Mouse (Mus musculus) cerebellum, adult 2 months (tissue): Measurements from ENCODE around the gene Rbfox1.

Experiments
- CTCF ChIP-seq: fragments of 200-500 bp; IDR thresholded peaks from 2 replicates; pipeline ENCODE4 v1.5.1; 2011; ENCODE audit warnings: low read depth, mild to moderate bottlenecking, control low read depth, low read length, moderate library complexity, borderline replicate concordance; ENCODE audit not compliant: insufficient read depth
- POLR2A ChIP-seq: fragments of 200-500 bp; IDR thresholded peaks from 2 replicates; pipeline ENCODE4 v1.6.1; 2011; ENCODE audit warnings: low read length, control low read depth, borderline replicate concordance; ENCODE audit not compliant: insufficient read depth

DNA sequence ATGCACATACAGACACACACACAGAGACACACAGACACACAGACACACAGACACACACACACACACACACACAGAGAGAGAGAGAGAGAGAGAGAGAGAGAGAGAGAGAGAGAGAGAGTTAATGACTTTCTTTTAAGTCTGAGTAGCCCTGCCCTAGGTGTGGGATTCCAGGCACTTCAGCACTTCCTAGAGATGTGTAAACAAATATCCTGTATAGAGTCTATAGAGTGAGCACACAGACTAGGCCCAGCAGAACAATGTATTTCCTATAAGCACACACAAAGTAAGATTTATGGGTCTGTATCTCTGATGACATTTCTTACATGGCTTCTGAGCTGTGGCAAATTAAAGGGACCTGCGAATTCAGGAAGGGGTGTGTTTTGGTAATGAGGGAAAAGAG is 998.6 kb downstream of the Rbfox1 start:
- TF ChIP-seq CTCF (no peak), POLR2A (no peak)
